Mouse (Mus musculus) kidney, postnatal 0 days (tissue): ENCODE data around the gene Palm. TPM values are rescaled to one million over a fixed set of nuclear protein-coding genes. Genes with fewer than 3 reads are reported as not detected.
A peak's percentile ranks its signal among the peaks of the same experiment; 100 is the strongest.

Experiments
- ATAC-seq: fragments of 200-750 bp; cut with Nextera tagmentation; replicated peaks from 2 replicates; pipeline ENCODE4 v1.8.0; 2017; ENCODE audit warnings: low read depth, moderate number of reproducible peaks, moderate TSS enrichment, moderate library complexity; ENCODE audit not compliant: low FRiP score
- DNase-seq: peaks from one replicate; pipeline ENCODE4 v3.0.0-alpha.2; 2016; ENCODE audit warnings: low spot score
- H3K27ac ChIP-seq: fragments of 300-500 bp; sonication (generic); 2 replicates; pipeline ENCODE4 v1.5.1; 2014; ENCODE audit warnings: mild to moderate bottlenecking
- H3K27me3 ChIP-seq: fragments of 300-500 bp; sonication (generic); 2 replicates; pipeline ENCODE4 v1.6.1; 2014; ENCODE audit warnings: low read length, mixed read lengths; ENCODE audit not compliant: insufficient read depth
- H3K36me3 ChIP-seq: fragments of 300-500 bp; sonication (generic); 2 replicates; pipeline ENCODE4 v1.6.1; 2014; ENCODE audit warnings: low read length, mixed read lengths; ENCODE audit not compliant: insufficient read depth
- H3K4me1 ChIP-seq: fragments of 300-500 bp; sonication (generic); replicated peaks from 2 replicates; pipeline ENCODE4 v1.6.1; 2014; ENCODE audit warnings: antibody characterized with exemption, low read length, mixed read lengths; ENCODE audit not compliant: insufficient read depth
- H3K4me2 ChIP-seq: fragments of 300-500 bp; sonication (generic); 2 replicates; pipeline ENCODE4 v1.6.1; 2014; ENCODE audit warnings: mild to moderate bottlenecking, low read length, moderate library complexity, mixed read lengths
- H3K4me3 ChIP-seq: fragments of 300-500 bp; sonication (generic); replicated peaks from 2 replicates; pipeline ENCODE4 v1.5.1; 2014; ENCODE audit warnings: low read depth, low read length
- H3K9ac ChIP-seq: fragments of 300-500 bp; sonication (generic); 2 replicates; pipeline ENCODE4 v1.6.1; 2014; ENCODE audit warnings: low read depth, low read length
- H3K9me3 ChIP-seq: fragments of 300-500 bp; sonication (generic); replicated peaks from 2 replicates; pipeline ENCODE4 v1.6.1; 2016; ENCODE audit warnings: low read length, inconsistent platforms, mixed read lengths
- CTCF ChIP-seq: IDR thresholded peaks from 2 replicates; pipeline ENCODE4 v1.5.1; 2016; ENCODE audit warnings: antibody characterized with exemption, low read depth, mild to moderate bottlenecking, moderate library complexity
- WGBS: fragments of 180-500 bp; shearing (Covaris S2); extraction: QIAGEN DNeasy Blood & Tissue Kit; methylation state at CpG from one replicate; pipeline ENCODE4 v1.1.7; 2014; 5-methylcytosine and 5-hydroxymethylcytosine counted together
- polyA plus RNA-seq: library from polyadenylated mRNA; unstranded; fragments of >200 nt; fragmentation: Nextera tagmentation; extraction: Ambion mirVana; gene quantifications from 2 replicates; pipeline ENCODE4 v1.2.1, GENCODE M21; 2015

The Palm gene
- polyA plus RNA-seq, 1 experiment from 2014 or later: 132 TPM

- no peak for DNase-seq
- Histone ChIP-seq H3K4me1 (peaks cover 39% of the 10 kb centered on the region), H3K4me3 (no peak overlapping the region), H3K9ac (no peak overlapping the region), H3K4me2 (no peak overlapping the region), H3K9me3 (no peaks in the 10 kb centered on the region), H3K27ac (peak overlapping the region; percentile 11; the same call in 1 of the 2 replicates), H3K36me3 (peaks cover 19% of the 10 kb centered on the region), H3K27me3 (no peaks in the 10 kb centered on the region)
- TF ChIP-seq CTCF: no peak
- 0 out of 2 replicates have a peak, but pooled peaks have one; percentile 15 for ATAC-seq
- WGBS: 66% methylated on average over 10 of the region's 10 CpGs
Observed at GRCm38 (mm10) chr10:79806972-79807371, 13.6 kb downstream of the Palm start.

GRCm38 (mm10) chr10:79807826-79808225 lies 14.5 kb downstream of the Palm start:
- Histone ChIP-seq H3K4me2 (no peak overlapping the region), H3K4me3 (no peak overlapping the region), H3K36me3 (peaks cover 19% of the 10 kb centered on the region), H3K27ac (peak overlapping the region; percentile 69), H3K4me1 (peaks cover 30% of the 10 kb centered on the region), H3K27me3 (no peaks in the 10 kb centered on the region), H3K9ac (no peak overlapping the region), H3K9me3 (no peaks in the 10 kb centered on the region)
- no peak for ATAC-seq
- no peak for TF ChIP-seq CTCF
- DNase-seq: peak; percentile 34
- 47% methylated on average over 11 of the region's 11 CpGs for WGBS

- Histone ChIP-seq H3K9me3 (no peaks in the 10 kb centered on the region), H3K4me3 (no peak overlapping the region), H3K9ac (no peak overlapping the region), H3K4me1 (peaks cover 22% of the 10 kb centered on the region), H3K27me3 (no peaks in the 10 kb centered on the region), H3K4me2 (no peak overlapping the region), H3K36me3 (peaks cover 19% of the 10 kb centered on the region), H3K27ac (peak overlapping the region; percentile 69; the same call in 1 of the 2 replicates)
- ATAC-seq: no peak
- 82% methylated on average over 11 of the region's 11 CpGs for WGBS
- TF ChIP-seq CTCF: no peak
- peak; percentile 37 for DNase-seq
Observed at GRCm38 (mm10) chr10:79808728-79809127, 15.4 kb downstream of the Palm start.

GRCm38 (mm10) chr10:79811736-79812637 lies 18.6 kb downstream of the Palm start:
- DNase-seq: peak; percentile 79
- 31% methylated on average over 15 of the region's 15 CpGs for WGBS

GRCm38 (mm10) chr10:79814271-79814842 lies 21.0 kb downstream of the Palm start:
- Histone ChIP-seq H3K27ac (peak overlapping the region; percentile 92), H3K9ac (no peak overlapping the region), H3K9me3 (no peaks in the 10 kb centered on the region), H3K36me3 (peaks cover 23% of the 10 kb centered on the region), H3K4me1 (0 out of 2 replicates have a peak, but pooled peaks cover 5% of the 10 kb centered on the region), H3K27me3 (no peaks in the 10 kb centered on the region), H3K4me2 (peak overlapping the region; percentile 26; the same call in 1 of the 2 replicates), H3K4me3 (no peak overlapping the region)
- WGBS: 66% methylated on average over 5 of the region's 5 CpGs
- ATAC-seq (peak; percentile 73), DNase-seq (peak; percentile 38)
- TF ChIP-seq CTCF: no peak

More at GRCm38 (mm10) chr10:79811736-79812637, 18.6 kb downstream of the Palm start:
- H3K4me3 ChIP-seq: no peak overlapping the region
- H3K27ac ChIP-seq: no peak overlapping the region
- no peak overlapping the region for H3K9ac ChIP-seq
- no peaks in the 10 kb centered on the region for H3K27me3 ChIP-seq
- H3K9me3 ChIP-seq: no peaks in the 10 kb centered on the region
- peak; percentile 12; the same call in 1 of the 2 replicates for ATAC-seq
- no peak overlapping the region for H3K4me2 ChIP-seq
- H3K4me1 ChIP-seq: peaks cover 7% of the 10 kb centered on the region; the same call in 1 of the 2 replicates
- peaks cover 23% of the 10 kb centered on the region for H3K36me3 ChIP-seq
- TF ChIP-seq CTCF: peak; percentile 99

- no peaks in the 10 kb centered on the region for H3K27me3 ChIP-seq
- 0 out of 2 replicates have a peak, but pooled peaks cover 10% of the 10 kb centered on the region for H3K4me1 ChIP-seq
- peak overlapping the region; percentile 92 for H3K27ac ChIP-seq
- no peaks in the 10 kb centered on the region for H3K9me3 ChIP-seq
- TF ChIP-seq CTCF: no peak
- peak; percentile 68 for ATAC-seq
- 0 out of 2 replicates have a peak overlapping the region, but pooled peaks have one; percentile 8 for H3K9ac ChIP-seq
- 0 out of 2 replicates have a peak overlapping the region, but pooled peaks have one; percentile 13 for H3K4me2 ChIP-seq
- DNase-seq: peak; percentile 69
- H3K4me3 ChIP-seq: no peak overlapping the region
- 67% methylated on average over 12 of the region's 12 CpGs for WGBS
- peaks cover 22% of the 10 kb centered on the region; the same call in 1 of the 2 replicates for H3K36me3 ChIP-seq
Observed at GRCm38 (mm10) chr10:79815671-79816494, 22.5 kb downstream of the Palm start.
